Mouse (Mus musculus): ENCODE measurements around the gene Kcna10.

DNA sequence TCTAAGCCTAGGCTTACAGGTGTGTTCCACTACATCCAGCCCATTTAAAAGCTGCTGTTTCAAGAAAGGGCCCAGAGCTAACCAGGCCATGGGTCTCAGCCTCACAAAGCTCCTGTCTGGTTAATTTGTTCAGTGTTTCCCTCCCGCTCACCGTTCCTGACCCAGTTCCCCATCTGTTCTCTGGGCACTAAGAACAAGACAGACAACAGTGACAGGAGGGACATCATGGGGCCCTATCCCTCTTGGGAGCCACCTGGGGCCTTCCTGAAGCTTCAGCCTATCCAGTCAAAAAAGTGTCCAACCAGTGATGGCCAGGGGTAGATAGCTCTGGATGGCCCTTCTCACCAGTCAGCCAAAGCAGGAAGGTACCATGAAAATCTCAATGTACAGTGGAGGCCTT lies 20.1 kb upstream of the Kcna10 start:
- no peak for TF ChIP-seq POLR2A (IDR thresholded peaks at IDR 0.05; ENCODE audit: insufficient read depth, low read depth, low read length)
- no peak for TF ChIP-seq EP300 (IDR thresholded peaks at IDR 0.05; ENCODE audit: insufficient read depth, low read depth, low read length)
- TF ChIP-seq CTCF (IDR thresholded peaks at IDR 0.05): no peak

All from heart, adult 2 months (tissue).